Mouse (Mus musculus) right cerebral cortex, adult 18-20 months (tissue): ENCODE data around the gene Gpc5.
A peak's percentile ranks its signal among the peaks of the same experiment; 100 is the strongest.
"Not testable (repeated sequence)": the region's sequence is repeated elsewhere in the genome, so short reads cannot be mapped to it uniquely, and the experiment has no call there.

Experiments
- DNase-seq: peaks from one replicate; pipeline ENCODE4 v3.0.0; 2022; ENCODE audit warnings: mixed read lengths

Gpc5 gene

DNA sequence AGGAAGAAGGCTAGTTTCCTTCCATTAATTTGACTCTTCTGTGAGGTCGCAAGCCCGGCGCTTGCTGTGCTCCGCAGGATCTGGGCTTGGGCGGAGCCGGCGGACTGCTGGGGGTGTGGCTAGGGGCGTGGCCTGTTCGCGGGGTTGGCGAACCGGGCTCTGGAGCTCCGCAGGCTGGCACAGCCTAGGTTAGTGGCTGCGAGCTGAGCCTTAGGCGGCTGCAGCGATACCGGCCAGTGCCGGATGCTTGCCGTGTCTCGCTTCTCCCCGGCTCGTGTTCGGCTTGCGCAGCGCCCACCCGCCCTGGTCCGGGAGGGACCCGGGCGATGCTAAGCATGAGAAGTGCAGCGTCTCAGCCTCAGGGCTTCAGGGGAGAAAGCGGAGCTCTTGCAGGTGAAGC is at the start of gene Gpc5:
TSS of gene Gpc5 (plus strand) at position 135 of the 400 bp plus-strand sequence.
- DNase-seq: peak; percentile 92

DNA sequence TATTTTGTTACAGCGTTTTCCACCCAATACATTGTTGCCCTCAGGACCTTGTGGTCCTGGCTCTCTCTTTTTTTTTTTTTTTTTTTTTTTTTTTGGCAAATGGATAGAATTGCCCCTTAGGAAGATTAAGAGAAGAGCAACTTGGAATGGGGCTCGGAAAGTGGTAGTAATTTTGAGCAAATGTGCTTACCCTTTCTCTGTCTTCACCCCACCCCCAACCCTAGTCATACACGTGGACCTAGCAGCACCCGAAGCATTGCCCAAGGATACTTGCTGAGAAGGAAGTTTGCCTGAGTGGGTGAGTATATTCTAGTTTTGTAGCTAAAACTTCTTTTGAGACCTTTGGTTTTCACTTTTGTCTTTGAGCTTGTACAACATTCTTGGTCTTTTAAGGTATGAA is 49.4 kb upstream of the Gpc5 start:
- no peak for DNase-seq

DNA sequence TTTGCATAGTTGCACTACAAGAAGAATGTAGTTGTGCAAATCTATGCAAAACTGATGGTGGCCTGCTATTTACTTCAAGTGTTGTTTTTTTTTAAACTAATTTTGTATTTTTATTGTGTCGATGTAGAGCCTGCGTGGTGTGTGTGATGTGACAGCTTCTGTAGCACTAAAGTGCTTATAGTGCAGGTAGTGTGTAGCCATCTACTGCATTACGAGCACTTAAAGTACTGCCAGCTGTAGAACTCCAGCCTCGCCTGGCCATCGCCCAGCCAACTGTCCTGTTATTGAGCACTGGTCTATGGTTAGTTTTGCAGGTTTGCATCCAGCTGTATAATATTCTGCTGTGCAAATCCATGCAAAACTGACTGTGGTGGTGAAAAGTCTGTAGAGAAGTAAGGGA is 48.0 kb upstream of the Gpc5 start:
- DNase-seq: no peak

DNA sequence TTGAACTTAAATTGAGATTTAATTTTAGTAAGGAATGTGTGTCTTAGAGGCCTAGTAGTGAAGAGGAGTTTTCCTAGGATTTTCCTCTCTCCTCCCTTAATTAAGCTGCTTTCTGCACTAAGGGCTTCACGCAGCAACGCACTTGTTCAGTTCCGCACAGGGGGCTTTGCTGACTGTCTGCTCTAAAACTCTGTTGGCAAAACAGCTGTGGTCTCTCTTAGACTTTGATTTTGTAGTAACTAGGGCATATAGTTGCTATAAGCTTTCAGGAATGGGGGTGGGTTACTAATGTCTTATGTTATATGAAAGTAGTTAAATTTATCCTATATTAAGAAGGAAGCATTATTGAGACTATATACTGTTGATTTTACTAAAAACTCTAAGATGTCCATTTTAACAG is 46.3 kb upstream of the Gpc5 start:
- DNase-seq: no peak

DNA sequence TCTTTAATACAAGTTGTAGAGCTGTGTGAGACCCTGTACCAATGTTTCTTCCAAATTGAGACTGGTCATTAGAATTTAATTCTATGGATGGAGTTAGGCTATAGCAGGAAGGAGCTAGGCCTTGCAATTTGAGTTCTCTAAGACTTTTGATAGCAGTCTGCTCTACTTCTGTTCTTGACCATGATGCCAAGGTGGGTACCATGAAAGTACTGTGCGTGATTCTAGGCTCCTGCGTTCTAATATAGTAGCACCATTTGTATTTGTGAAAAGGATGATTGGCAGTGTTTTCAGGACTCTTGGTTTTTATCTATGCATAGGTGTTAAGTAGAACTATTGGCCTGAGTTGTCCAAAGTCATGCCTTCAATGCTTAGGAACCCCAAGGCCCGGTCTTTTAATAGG is 44.7 kb upstream of the Gpc5 start:
- DNase-seq: no peak

DNA sequence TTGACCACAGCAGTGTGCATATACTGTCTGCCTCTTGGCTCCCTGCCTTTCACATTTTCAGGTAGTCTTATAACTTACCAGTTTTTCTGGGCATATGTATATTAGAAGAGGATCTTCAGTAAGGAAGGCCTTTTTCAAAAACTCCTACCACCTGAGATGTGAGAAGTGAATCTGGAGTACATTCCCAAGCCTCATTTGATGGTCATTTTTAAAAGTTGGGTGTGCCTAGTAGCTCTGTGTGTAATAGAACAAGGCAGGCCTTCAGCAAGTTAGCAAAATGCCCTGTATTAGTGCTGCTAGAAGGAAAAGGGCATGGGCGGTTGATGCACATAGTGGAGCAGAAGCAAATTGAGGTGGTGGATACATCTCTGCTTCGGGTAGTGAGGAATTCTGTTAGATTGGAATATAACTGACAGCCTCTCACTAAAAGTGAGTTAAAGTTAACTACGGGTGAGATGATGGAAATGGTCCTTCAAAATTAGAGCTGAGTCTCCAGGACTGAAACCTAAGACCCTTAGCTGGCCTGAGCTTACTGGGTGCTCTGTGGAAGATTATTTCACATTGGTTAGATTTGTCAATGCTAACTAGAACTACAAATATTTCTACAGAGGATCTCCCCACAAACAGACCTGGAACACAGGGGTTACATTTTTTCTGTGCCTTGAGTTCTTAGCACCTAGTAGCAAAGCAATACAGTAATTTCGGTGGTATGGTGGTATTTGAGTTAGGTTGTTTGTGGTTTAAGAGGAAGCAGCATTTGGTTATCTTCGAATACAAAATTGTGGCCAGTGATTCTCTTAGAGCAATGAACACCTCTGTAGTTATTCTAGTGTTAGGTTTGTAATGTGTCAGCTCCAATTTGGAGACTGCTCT is 43.8 kb upstream of the Gpc5 start:
- no peak for DNase-seq

DNA sequence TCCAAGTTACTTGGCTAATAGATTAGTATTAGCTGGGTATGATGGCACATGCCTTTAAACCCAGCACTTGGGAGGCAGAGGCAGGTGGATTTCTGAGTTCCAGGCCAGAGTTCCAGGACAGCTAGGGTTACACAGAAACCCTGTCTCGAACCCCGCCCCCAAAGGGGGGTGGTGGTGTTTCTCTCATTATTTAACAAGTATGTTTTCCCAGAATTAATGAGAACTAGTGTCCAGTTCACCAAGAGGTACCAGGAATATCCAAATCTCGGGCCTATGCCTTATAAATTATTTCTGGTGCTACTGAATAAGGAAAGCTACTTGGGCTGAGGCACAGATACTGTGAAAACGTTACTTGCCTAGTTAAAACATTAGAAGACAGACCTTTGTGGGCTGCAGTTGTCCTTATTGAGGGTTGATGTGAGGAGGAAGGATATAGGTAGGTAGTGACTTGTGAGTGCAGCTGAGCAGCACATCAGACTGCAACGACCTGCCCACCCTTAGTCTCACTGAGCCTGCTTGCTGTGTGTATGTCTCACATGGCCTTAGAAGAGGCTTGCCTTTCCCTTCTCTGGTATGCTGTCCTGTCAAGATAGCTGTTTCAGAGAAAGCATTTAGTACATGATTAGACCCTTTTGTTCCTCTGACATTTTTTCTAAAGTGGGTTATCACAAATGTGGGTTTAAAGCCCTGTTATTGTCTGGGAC is 43.0 kb upstream of the Gpc5 start:
- no peak for DNase-seq

DNA sequence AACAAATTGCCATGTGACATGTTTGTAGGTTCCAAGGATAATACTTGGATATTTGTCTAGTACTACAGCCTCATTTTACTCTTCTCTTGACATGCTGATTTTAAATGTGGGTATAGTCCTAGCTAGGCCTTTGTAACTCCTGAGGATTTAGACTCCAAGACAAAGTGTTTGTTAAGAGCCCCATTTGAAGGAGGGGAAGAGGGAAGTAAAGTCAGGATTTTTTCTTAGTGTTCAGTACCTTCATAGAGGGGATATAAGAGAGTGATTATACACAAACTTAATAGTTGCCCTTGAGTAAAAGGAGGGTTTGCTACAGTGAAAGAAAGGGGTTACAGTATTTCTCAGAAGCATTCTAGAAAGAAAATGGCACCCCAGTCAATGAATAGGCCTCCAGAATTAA is 42.2 kb upstream of the Gpc5 start:
- no peak for DNase-seq

DNA sequence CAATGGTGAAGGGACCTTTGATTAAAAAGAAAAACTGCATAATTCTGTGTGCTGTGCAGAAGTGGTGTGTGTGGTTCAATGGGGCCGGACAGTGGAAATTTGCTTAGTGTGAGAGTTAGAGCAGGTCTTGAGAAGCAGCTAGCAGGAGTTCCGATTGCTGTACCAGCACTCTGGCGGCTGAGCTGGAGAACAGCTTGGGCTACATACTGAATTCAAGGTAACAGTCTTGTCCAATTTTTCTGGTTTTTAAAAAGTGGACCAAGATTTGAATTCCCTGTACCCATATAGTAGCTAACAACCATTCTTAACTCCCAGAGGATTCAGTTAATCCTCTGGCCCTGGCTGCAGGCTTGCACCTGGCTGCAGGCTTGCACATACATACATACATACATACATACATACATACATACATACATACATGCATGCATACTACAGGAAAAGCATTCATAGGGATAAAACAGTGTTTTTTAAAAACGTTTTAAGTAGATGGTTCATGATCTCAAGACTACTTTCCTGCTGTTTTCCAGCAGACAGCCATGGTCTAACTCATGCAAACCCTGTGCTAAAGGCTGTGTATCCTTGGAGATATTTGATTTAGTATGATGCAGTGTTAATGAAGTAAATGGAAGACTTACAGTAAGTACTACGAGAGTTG is 40.8 kb upstream of the Gpc5 start:
- no peak for DNase-seq

DNA sequence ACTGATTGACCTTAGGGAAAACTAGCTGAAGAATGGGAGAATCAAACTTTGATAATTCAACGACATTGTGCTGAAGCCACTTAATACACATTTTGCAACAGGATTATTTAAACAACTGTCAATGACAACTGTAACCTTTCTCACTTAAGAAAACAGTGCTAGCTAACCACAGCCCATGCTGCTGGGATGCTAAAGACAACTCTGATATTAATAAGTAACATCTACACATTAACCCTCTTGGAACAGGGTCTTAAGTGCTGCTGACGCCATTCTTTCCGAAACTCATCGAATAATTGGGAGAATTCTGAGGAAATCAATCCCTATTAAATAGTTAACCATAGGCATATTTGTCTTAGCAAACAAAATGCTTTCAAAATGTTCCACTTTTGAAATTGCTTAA is 39.6 kb upstream of the Gpc5 start:
- DNase-seq: no peak

DNA sequence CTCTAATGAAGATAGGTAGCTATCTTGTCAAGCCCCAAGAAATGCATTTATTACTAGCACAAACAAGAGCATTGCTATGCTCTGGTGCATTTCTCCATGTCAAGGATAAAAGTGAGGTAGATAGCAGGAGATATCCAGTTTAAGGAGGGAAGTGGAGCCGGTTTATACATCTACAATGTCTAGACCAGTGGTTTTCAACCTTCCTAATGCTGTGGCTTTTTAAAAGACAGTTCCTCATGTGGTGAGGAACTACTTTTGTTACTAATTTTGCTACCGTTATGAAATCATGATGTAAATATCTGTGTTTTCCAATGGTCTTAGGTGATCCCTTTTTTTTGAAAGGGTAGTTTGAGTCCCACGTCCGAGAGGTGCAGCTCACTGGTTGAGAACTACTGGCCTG is 37.8 kb upstream of the Gpc5 start:
- DNase-seq: no peak

DNA sequence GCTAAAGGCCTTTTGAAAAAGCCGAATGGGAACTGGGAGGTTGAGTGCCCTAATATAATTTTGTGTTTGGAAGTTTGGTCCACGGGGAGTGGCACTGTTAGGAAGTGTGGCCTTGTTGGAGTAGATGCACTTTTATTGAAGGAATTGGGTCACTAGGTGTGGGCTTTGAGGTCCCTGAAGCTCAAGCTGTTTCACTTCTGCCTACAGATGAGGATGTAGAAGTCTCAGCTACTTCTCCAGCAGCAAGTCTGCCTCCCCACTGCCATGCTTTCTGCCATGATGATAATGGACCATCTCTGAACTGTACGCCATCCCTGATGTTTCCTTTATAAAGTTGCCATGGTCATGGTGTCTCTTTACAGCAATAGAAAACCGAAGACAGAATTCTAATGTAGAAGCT is 34.5 kb upstream of the Gpc5 start:
- no peak for DNase-seq

DNA sequence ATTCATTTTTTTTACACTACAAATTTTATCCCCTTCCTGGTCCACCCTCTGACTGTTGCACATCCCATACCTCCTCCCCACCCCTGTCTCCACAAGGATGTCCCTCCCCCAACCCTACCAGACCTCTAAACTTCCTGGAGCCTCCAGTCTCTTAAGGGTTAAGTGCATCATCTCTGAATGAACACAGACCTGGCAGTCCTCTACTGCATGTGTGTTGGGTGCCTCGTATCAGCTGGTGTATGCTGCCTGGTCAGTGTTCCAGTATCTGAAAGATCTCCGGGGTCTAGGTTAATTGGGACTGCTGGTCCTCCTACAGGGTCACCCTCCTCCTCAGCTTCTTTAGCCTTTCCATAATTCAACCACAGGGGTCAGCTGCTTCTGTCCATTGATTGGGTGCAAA is 25.9 kb upstream of the Gpc5 start:
- not testable (repeated sequence) for DNase-seq

DNA sequence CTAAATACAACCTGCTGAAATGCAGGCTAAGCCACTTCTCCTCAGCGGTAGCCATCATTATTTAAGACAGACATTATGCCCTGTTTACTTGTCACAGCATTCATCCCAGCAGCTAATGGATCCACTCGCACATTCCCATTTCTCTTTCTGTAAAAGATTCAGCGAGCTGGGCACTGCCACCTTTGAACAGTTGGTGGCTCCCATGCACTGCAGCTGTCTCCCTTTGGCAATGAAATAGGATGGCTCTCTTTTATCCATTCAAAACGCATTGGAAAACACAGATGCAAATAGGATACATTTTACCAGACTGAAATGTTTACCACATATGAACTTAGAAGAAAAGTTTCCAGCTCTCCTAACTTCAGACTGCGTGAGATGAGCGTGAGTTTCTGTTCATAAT is 21.5 kb upstream of the Gpc5 start:
- DNase-seq: peak; percentile 61

DNA sequence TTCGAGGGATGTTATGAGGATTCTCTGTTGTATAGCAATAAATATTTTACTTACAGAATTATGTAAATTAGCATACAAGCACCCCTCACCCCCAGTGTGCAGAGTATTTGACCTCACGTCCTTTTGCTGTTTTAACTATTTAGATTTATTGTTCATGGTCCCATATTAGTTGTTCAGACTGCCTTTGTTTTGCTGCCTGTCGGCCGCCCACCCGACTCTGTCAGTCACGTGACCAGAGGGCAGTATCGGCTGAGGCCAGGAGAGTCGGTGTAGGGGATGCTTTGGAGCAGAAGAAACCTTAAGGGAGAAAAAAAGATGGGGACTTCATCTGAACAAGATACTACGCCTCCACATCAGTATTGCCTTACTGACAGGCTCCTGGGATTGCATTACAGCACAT is 14.7 kb upstream of the Gpc5 start:
- DNase-seq: no peak

DNA sequence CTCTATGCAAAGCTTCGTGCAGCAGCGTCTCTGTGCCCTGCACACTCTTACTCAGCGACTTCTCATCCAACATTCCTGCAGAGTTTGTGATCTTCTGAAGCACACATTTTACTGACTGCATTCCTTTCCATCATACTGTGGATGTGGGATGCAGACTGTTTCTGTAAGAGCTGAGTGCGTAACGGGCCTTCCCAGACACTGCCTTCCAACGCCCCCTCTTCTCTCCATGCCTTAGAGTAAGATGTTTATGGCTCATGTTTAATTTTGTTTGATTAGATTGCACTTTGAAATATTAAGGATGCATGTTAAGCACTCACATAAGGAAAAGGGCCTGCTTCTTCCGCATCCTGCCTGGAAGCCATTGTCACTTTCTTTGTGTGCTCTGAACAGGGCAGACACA is 14.0 kb upstream of the Gpc5 start:
- no peak for DNase-seq

DNA sequence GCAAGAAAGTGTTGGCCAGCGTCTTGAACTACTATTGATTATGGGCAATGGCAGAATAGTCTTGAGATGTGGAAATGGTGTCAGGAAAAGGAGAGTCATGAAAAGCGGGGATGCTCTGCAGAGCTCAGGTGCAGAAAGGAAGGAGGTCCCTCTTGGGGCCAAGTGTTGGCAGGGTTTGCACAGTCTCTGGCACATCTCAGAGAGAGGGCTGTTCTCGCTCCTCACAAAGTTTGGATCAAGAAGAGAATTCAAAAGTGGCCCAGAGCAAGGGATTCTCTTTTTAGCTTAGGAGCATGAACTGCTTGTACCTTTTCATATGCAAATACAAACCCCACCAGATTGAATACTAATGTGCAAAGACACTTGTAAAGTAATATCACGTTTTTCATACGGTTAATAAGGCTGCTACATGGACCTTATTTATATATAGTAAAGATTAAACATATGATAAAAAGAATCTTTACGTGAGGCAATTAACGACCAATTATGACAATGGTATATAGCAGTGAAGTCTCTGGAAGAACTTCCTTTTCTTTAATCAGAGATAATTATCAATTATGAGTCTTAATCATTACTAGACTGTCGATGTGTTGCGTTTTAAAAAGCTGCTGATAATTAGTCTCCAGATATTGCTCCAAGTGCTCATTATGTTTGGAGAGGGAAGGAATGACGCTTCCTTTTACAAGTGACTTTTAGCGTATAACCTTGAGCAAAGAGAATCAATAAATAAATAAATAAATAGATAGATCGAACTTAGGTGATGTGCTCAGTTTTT is 10.1 kb upstream of the Gpc5 start:
- DNase-seq: no peak

DNA sequence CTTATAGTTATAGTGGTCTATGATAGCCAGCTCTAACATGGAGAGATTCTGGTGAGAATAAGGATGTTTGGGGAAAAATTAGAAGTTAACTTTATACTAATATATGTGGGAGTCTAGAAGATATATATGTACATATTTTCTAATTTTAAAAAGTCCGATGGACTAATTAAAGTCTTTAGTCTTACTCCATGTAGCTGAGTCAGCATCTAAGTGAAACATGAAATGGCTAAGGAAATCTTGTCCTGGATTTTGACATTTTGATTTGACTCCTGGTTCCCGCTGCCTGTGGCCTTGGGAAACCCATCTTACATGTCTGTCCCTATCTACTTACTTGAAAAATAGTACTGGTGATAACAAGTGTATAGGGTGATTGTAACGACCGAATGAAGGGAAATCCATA is 1.5 kb upstream of the Gpc5 start:
- no peak for DNase-seq

DNA sequence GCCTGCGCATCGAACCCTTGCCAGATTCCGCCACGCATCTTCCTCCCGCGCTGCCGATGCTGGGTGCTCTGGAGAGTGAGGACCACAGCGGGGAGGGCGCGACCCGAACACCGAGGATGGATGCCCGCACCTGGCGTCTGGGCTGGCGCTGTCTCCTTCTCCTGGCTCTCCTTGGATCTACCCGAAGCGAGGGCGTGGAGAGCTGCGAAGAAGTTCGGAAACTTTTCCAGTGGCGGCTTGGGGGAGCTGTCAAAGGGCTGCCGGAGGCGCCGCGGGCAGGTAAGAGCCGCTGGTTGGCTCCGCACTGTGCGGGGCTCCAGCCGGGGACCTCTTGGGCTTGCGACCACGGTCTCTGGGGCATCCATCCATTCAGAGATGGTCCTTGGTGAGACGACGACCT is 495 bp downstream of the Gpc5 start:
- no peak for DNase-seq

DNA sequence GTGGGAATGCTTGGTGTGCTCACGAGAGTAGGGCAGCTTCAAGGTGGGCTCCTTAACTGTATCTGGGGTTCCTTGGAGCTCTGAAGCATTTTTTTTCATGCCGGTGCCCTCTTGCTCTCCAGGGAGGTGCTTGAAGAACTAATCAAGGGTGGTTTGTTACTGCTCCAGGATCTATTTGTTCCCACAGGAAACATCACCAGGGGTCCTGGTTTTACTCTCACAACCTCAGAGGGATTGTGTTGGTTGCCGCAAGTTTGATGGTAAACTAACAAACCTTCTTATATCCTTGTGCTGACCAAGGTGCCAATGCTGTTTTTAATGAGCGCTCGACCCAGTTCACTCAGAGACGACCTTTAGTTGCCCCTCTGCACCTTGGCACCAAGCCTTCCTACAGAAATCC is 937 bp downstream of the Gpc5 start:
- DNase-seq: no peak

DNA sequence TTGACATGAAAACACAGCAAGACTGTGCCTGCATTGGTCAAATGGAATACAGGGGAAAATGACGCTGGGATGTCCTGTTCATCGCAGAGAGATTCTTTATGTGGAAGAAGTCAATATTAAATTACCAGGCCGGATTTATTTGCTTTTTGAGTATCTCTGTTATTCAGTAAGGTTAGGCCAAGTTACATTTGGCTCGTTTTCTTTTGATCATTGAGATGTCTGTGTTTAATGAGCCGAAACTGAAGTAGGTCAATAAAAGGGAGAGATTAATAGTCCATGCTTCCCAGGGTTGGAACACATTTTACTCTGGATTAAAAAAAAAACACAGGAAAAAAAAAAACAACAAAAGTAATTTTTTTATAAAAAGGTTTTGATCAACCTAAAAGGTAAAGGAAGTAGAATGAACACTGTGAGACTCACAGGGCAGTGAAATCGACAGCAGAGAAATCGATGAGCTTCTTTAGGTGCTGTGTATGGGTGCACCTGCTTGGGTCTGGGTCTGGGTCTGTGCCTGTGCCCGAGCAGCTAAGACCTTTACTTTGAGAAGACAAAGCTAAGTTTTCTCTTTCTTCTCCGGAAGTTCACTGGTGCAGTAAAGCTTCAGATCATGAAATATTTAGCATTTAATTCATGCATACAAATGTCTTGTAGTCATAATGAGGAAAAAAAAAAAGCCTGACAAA is 8.7 kb downstream of the Gpc5 start:
- DNase-seq: no peak

DNA sequence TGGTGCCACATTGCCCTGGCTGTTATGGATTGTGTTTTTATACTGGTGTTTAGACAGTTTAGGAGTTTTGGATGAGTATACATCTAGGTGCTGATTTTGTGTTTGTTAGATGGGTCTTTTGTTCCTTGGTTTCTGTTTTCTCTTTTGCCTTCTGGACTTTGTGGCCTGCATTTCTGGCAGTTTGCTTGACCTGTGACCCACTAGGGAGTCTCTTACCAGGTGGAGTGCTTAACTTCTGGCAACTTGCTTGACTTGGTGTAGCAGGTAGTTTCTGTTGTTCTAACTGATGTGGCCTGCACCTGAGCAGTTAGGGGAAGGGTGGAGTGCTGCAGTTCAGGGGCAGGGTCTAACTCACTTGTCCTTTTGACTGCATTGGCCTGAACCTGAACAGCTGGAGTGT is 14.3 kb downstream of the Gpc5 start:
- no peak for DNase-seq

DNA sequence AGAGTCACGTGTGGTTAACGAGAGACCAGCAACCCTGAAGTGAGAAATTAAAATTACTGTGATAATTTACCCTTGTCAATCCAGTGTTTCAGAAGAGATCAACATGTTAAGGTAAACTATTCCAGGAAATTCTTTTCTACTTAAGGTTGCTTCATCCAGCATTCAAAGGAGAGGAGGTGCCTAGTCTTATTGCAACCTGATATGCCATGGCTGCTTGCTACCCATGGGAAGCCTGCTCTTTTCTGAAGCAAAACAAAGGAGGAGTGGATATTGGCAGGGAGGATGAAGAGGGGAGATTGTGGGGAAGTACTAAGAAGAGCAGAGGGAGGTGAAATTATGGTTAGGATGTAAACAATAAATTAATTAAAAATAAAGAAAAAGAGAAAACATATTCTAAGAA is 15.5 kb downstream of the Gpc5 start:
- DNase-seq: no peak
